Mouse (Mus musculus): ENCODE data around the gene Hdac10.

DNA sequence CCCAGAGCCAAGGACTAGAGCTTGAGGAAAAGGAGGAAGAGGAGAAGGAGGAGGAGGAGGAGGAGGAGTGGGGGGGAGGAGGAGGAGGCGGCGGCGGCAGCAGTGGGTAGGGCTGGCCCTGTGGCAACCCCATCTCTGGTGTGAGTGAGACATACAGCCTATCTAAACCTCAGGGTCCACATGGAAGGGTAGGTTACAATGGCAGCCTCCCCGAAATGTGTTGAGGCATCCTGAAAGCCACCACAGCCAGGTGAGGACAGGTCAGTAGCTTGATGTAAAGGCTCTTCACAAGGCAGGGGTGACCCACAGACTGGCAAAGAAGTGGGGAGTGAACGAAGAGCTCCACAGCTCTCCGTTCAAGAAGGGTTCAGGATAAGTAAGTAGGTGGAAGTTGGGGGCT lies 10.0 kb upstream of the Hdac10 start:
- TF ChIP-seq ZNF384 (IDR thresholded peaks at IDR 0.05; ENCODE audit: low read depth, low read length) = no peak
- no peak for TF ChIP-seq NRF1 (IDR thresholded peaks at IDR 0.05; ENCODE audit: insufficient read depth, low read depth, low read length, poor library complexity, severe bottlenecking)
- no peak for TF ChIP-seq POLR2A (IDR thresholded peaks at IDR 0.05; ENCODE audit: control insufficient read depth in 1 of 2, insufficient read depth in 1 of 2, low read depth in 1 of 2, low read length in 2 of 2, poor library complexity in 1 of 2)
- TF ChIP-seq MYC (IDR thresholded peaks at IDR 0.05; ENCODE audit: low read depth, low read length) = no peak
- no peak for TF ChIP-seq CTCF (IDR thresholded peaks at IDR 0.05 in 2 of 3, conservative IDR thresholded peaks at IDR 0.05 in 1 of 3; ENCODE audit: control insufficient read depth in 1 of 3, insufficient read depth in 1 of 3, low read depth in 2 of 3, low read length in 3 of 3, poor library complexity in 1 of 3, severe bottlenecking in 1 of 3)
